21 mouse cellular contexts compared by ENCODE assay signal in genomic region chr10:89453794-89454193, GRCm38 (mm10). TPM values are rescaled to one million over a fixed set of nuclear protein-coding genes. Genes with fewer than 3 reads are reported as not detected.
DNase-seq lines count a peak whose midpoint lies in the region; ATAC-seq lines count a peak whose summit lies in the region.
"Had no signal": no experiment of that assay in that cellular context is flagged by ENCODE, and none has a peak within 500 bp of the region (broad histone marks: within the 10 kb centered on the region; RNA-seq: fewer than 3 reads in every experiment).

No protein-coding gene starts in this region.

- H3K27ac ChIP-seq in liver, embryonic 12.5 days, result no peak overlapping the region
- H3K27ac ChIP-seq: forebrain, embryonic 10.5 days; heart, embryonic 13.5 days; left cerebral cortex, adult 2 months; stomach, postnatal 0 days had no signal

- H3K9me3 ChIP-seq in liver, embryonic 12.5 days (replicated peaks), result no peaks in the 10 kb centered on the region
- H3K9me3 ChIP-seq: forebrain, embryonic 10.5 days; heart, embryonic 13.5 days had no signal

- H3K4me2 ChIP-seq in liver, embryonic 12.5 days, result peak overlapping the region; percentile 36; the same call in 1 of the 2 replicates
- H3K4me2 ChIP-seq: heart, embryonic 13.5 days had no signal

- ATAC-seq in liver, embryonic 12.5 days, result no peak
- ATAC-seq in hematopoietic stem cell, adult 5-6 weeks (replicated peaks in 1 of 2; ENCODE audit: insufficient read depth in 1 of 2, low FRiP score in 2 of 2, low TSS enrichment in 1 of 2, low read depth in 1 of 2, poor library complexity in 2 of 2, severe bottlenecking in 2 of 2), result peak; percentile 43 to 50; a peak in 3 of 4 replicates
- ATAC-seq: forebrain, postnatal 0 days; midbrain, embryonic 16.5 days had no signal

- no peaks in the 10 kb centered on the region for H3K27me3 ChIP-seq in liver, embryonic 12.5 days (replicated peaks)
- H3K27me3 ChIP-seq: heart, embryonic 13.5 days had no signal

- H3K36me3 ChIP-seq in liver, embryonic 12.5 days, result no peaks in the 10 kb centered on the region
- H3K36me3 ChIP-seq: forebrain, embryonic 10.5 days; heart, embryonic 13.5 days had no signal

- H3K4me3 ChIP-seq in liver, embryonic 12.5 days, result no peak overlapping the region
- H3K4me3 ChIP-seq: forebrain, embryonic 10.5 days; heart, embryonic 13.5 days; left cerebral cortex, adult 2 months had no signal

- no peak for DNase-seq in liver
- DNase-seq in B cell, adult 2 months, result peak; percentile 10 to 16
- peak; percentile 14 for DNase-seq in thymus, postnatal 0 days (ENCODE audit: low spot score)
- DNase-seq in testis, postnatal 14 days (ENCODE audit: low spot score), result no peak
- DNase-seq in right cerebral cortex, postnatal 14 days, result no peak
- no peak for DNase-seq in gastrocnemius, postnatal 10 days
- DNase-seq: adrenal gland, adult 2 months; cerebellum, postnatal 14 days; forebrain, postnatal 0 days; heart, postnatal 36 days; kidney, adult 2 months; kidney, postnatal 36 days; left cerebral cortex, postnatal 4 days; right cerebral cortex, postnatal 25 days had no signal

- H3K9ac ChIP-seq in liver, embryonic 12.5 days, result no peak overlapping the region
- H3K9ac ChIP-seq: forebrain, postnatal 0 days; heart, embryonic 13.5 days had no signal

- WGBS in liver, embryonic 12.5 days (ENCODE audit: insufficient replicate concordance), result 44% methylated on average over 3 of the region's 3 CpGs

- peaks cover 6% of the 10 kb centered on the region; the same call in 1 of the 2 replicates for H3K4me1 ChIP-seq in liver, embryonic 12.5 days

RNA-seq across cellular contexts. Expression of gene Gas2l3, which starts 10.0 kb away (rescaled TPM):
- polyA plus RNA-seq in liver, embryonic 12.5 days (2016; fragmentation: Nextera tagmentation; extraction: Ambion mirVana), result 6.7 and 8.0 TPM in 2 replicates
- total RNA-seq in hematopoietic stem cell, adult 5-6 weeks (2017), result 20.1 and 24.8 TPM in 2 replicates
- polyA plus RNA-seq in thymus, postnatal 0 days (2015; fragmentation: Nextera tagmentation; extraction: Ambion mirVana), result 7.9 and 10.4 TPM in 2 replicates
- total RNA-seq in gastrocnemius, postnatal 10 days (2021), result 10 to 100 TPM in 1 of 2 experiments, 1 to 10 TPM in 1; 10.0 to 13.8 TPM

Comparison
In these comparisons a context has a peak if more than half of its experiments do, and no peak if none do; other contexts are left out.
1. DNase-seq: peak in B cell, adult 2 months (2 of 2) and thymus, postnatal 0 days (single experiment); none in liver (single experiment), testis, postnatal 14 days (single experiment), right cerebral cortex, postnatal 14 days (single experiment) and gastrocnemius, postnatal 10 days (single experiment).